Mouse (Mus musculus) spleen, postnatal 36 days (tissue): Measurements from ENCODE around the gene Spast.
A peak's percentile ranks its signal among the peaks of the same experiment; 100 is the strongest.

ENCODE experiments used
- DNase-seq, 2 experiments: peaks; one replicate each; pipeline ENCODE4 v3.0.0; 2022; ENCODE audit warnings: low spot score in 2 of 2, mixed read lengths in 1 of 2

Gene Spast

DNA sequence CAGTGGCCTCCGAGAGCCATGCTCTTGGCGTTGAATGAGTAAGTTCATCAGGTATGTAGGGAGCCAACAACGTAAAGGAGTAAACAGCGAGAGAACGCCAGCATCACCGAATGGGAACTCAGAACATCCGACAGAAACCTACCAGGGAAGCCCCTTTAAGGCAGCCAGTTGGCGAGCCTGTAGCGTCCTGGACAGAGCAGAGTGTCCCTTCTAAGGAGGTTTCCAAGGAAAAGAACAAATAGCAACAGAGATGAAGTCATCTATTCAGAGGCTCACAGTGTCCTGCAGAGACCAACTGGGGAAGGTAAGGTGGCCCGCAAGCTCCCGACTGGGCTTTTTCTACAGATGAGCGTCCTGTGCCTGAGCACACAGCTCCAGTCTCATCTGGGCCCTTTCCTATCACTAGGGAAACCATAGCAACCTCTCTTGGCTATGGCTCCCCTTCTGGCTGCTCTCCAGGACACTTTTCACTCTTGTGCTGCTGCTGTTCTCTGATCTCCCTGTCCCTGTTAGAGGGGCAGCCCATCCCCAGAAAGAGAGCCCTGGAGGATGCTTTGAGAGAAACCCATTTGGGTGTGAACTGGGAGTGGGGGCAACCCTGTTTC, 85.7 kb downstream of the Spast start:
- DNase-seq, result no peak

DNA sequence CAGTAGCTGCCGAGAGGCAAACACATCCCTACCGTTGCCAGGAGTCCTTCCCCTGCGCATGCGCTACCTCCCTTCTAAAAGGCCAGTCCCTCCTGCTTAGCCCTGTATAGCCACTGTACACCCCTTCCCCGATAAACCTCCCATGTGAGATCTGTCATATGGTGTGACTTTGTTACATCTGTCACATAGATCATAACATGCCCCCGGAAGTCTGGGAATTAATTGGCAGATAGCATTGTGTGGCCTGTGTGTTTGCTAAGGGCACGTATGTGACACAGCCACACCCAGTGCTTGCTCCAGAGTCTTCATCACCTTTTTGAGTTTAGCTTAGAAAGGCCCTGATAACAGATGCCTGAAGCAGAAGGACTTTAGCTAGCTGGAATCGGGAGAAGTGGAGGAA, 91.3 kb downstream of the Spast start:
- no peak for DNase-seq

DNA sequence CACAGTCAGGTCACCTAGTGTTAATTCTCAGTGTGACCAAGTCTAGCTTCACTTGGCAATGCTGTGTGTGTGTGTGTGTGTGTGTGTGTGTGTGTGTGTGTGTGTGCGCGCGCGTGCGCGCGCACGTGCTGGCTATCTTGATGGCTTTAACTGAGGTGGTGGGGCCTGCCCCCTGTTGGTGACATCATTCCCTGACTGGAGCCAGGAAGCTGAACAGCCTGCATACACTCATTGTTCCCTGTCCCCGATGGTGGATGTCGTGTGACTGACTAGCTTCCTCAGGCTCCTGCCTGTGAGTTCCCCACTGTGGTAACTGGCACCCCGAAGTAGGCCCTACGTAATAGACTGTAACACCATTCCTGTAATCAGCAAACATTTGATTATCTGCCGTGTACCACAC, 92.7 kb downstream of the Spast start:
- no peak for DNase-seq

DNA sequence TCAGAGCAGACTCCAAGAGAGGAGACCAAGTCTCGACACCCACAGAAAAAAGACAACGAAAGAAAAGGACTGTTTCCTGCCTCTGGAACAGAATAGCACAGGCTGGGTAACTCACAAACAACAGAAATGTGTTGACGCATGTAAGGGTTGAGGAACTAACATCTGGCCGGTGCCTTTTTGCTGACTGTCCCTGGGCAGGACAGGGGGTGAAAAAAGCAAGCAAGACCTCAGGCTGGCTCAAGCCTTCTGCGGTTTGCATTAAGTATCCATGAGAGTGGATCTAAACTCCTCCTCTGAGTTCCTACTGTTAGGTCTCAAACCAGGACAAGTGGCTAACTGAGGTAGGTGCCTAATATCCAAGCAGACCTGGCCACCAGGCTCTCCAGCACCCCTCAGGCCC, 93.8 kb downstream of the Spast start:
- DNase-seq, result no peak

DNA sequence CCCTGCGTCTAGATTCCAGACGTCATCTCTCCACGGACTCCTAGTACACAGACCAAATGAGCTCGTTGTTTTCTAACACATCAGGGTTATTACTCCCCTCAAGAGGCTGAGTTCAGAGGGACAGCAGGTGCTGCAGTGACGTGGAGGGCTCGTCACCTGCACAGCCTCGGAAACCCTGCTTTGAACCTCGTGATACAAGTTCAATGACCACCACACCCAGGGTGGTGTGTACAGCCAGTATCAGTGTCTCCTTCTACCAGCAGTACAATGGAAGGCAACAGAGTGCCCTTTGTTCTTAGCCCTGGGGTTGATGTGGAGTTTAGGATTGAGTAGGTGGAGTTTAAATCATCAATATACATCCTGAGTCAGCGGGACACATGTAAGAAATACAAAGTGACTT, 99.0 kb downstream of the Spast start:
- DNase-seq, result no peak

DNA sequence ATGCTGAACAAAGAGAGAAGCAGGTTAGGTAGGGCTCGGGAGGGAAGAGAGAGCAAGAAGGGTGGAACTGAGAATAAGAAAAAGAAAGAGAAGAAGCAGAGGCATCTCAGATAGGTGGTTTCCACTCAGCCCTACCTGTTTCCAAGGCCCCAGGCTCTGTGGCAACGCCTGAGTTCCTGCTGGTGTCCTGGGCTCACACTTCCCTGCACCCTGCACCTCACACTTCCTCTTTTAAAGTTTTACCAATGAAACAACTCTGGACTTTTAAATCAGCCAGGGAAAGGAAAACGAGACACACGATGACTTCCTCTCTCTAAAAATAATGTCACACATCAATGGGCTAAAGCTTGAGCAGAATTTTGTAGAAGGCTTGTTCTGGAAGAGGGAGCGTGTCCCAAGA, 101.7 kb downstream of the Spast start:
- peak; percentile 25 to 35 for DNase-seq
